Mouse (Mus musculus) neural tube, embryonic 13.5 days (tissue): Measurements from ENCODE around the gene F11r. TPM values are rescaled to one million over a fixed set of nuclear protein-coding genes. Genes with fewer than 3 reads are reported as not detected.

ENCODE experiments used
- ATAC-seq: fragments of 200-750 bp; cut with Nextera tagmentation; 2 replicates; pipeline ENCODE4 v1.8.0; 2017; ENCODE audit warnings: low read depth, mild to moderate bottlenecking, moderate TSS enrichment, moderate library complexity
- H3K27ac ChIP-seq: fragments of 300-500 bp; sonication (generic); replicated peaks from 2 replicates; pipeline ENCODE4 v1.5.1; 2015; ENCODE audit warnings: moderate library complexity, mild to moderate bottlenecking, inconsistent platforms
- H3K27me3 ChIP-seq: fragments of 300-500 bp; sonication (generic); 2 replicates; pipeline ENCODE4 v1.6.1; 2015; ENCODE audit warnings: mild to moderate bottlenecking, inconsistent platforms
- H3K36me3 ChIP-seq: fragments of 300-500 bp; sonication (generic); 2 replicates; pipeline ENCODE4 v1.6.1; 2015; ENCODE audit warnings: mild to moderate bottlenecking, inconsistent platforms
- H3K4me1 ChIP-seq: fragments of 300-500 bp; sonication (generic); replicated peaks from 2 replicates; pipeline ENCODE4 v1.6.1; 2015; ENCODE audit warnings: inconsistent platforms
- H3K4me2 ChIP-seq: fragments of 300-500 bp; sonication (generic); 2 replicates; pipeline ENCODE4 v1.6.1; 2015; ENCODE audit warnings: inconsistent platforms, mild to moderate bottlenecking, moderate library complexity
- H3K4me3 ChIP-seq: fragments of 300-500 bp; sonication (generic); 2 replicates; pipeline ENCODE4 v1.5.1; 2015; ENCODE audit warnings: mild to moderate bottlenecking, inconsistent platforms
- H3K9ac ChIP-seq: fragments of 300-500 bp; sonication (generic); 2 replicates; pipeline ENCODE4 v1.6.1; 2015; ENCODE audit warnings: moderate library complexity, mild to moderate bottlenecking, inconsistent platforms
- H3K9me3 ChIP-seq: fragments of 300-500 bp; sonication (generic); 2 replicates; pipeline ENCODE4 v1.6.1; 2016; ENCODE audit warnings: inconsistent platforms
- WGBS: fragments of 180-500 bp; shearing (Covaris S2); methylation state at CpG from one replicate; pipeline ENCODE4 v1.1.7; 2015; 5-methylcytosine and 5-hydroxymethylcytosine counted together
- polyA plus RNA-seq: library from polyadenylated mRNA; unstranded; fragments of >200 nt; fragmentation: Nextera tagmentation; extraction: Ambion mirVana; gene quantifications from 2 replicates; pipeline ENCODE4 v1.2.1, GENCODE M21; 2015

Gene F11r
- polyA plus RNA-seq, 1 experiment from 2014 or later: 14.7 TPM

DNA sequence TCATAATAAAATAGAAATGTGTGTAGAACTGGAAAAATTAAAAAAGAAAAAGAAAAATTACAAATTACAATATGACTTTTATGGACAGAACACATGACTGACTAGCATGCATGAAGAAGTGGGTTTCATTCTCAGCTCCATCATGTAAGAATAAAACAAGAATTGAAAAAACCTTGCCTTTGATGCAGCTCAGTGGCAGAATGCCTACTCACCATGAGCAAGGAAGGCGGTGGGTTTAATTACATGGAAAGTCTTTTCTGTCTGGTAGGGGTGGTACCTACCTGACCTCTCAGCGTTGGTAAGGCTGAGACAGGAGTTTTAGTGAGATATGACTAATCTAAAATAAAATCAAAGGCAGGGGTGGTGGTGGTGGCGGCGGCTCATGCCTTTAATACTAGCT, 67.3 kb downstream of the F11r start:
- peak overlapping the region; percentile 62 for H3K4me2 ChIP-seq
- H3K27ac ChIP-seq: no peak overlapping the region
- H3K4me1 ChIP-seq: peaks cover 25% of the 10 kb centered on the region
- 76% methylated on average over 4 of the region's 4 CpGs for WGBS
- H3K9me3 ChIP-seq: 0 out of 2 replicates have a peak, but pooled peaks cover 5% of the 10 kb centered on the region
- 0 out of 2 replicates have a peak, but pooled peaks cover 14% of the 10 kb centered on the region for H3K36me3 ChIP-seq
- peak overlapping the region; percentile 77; the same call in 1 of the 2 replicates for H3K9ac ChIP-seq
- H3K4me3 ChIP-seq: peak overlapping the region; percentile 51
- ATAC-seq: no peak
- no peaks in the 10 kb centered on the region for H3K27me3 ChIP-seq

DNA sequence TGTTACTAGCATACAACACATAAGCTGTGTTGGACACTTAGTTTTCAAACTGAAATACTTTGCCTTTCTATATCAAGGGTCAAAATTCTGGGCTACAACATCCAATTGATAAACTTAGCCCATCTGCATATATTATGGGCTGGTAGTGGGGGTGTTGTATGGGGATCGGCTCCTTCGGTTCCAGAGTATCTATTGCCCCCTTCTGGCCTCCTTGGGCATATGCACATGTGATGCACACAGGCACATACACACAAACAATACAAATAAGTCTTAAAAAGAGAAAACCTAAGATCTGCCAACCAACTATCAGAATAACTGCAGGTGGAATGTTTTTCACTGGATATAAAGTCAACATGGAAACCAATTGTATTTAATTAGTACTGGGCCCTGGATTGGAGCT, 75.9 kb downstream of the F11r start:
- Histone ChIP-seq H3K9me3 (no peaks in the 10 kb centered on the region), H3K9ac (no peak overlapping the region), H3K4me2 (no peak overlapping the region), H3K4me3 (no peak overlapping the region), H3K27me3 (no peaks in the 10 kb centered on the region), H3K4me1 (no peaks in the 10 kb centered on the region), H3K36me3 (no peaks in the 10 kb centered on the region), H3K27ac (no peak overlapping the region)
- 89% methylated on average over 2 of the region's 2 CpGs for whole genome bisulfite sequencing
- ATAC-seq: no peak

- Histone ChIP-seq H3K27ac (no peak overlapping the region), H3K9me3 (no peaks in the 10 kb centered on the region), H3K4me2 (no peak overlapping the region), H3K36me3 (no peaks in the 10 kb centered on the region), H3K27me3 (no peaks in the 10 kb centered on the region), H3K4me3 (no peak overlapping the region), H3K9ac (no peak overlapping the region), H3K4me1 (no peaks in the 10 kb centered on the region)
- 96% methylated on average over 1 of the region's 1 CpGs for WGBS
- no peak for ATAC-seq
Observed at GRCm38 (mm10) chr1:171513760-171514159, 76.4 kb downstream of the F11r start.

Other genes starting within 250 kb of the F11r start
- gene Pcp4l1, start 241.3 kb upstream of the F11r start, polyA plus RNA-seq: 13.9 and 18.4 TPM in 2 replicates
- 0.22 and 0.25 TPM in 2 replicates for gene Nr1i3, start 223.6 kb upstream of the F11r start, polyA plus RNA-seq
- 32.6 and 42.6 TPM in 2 replicates for gene Tomm40l, start 215.0 kb upstream of the F11r start, polyA plus RNA-seq
- gene Apoa2, start 212.5 kb upstream of the F11r start, polyA plus RNA-seq: 4.1 and 6.8 TPM in 2 replicates
- gene Fcer1g, start 203.2 kb upstream of the F11r start, polyA plus RNA-seq: 38.6 and 38.7 TPM in 2 replicates
- 3.0 and 4.3 TPM in 2 replicates for gene Adamts4, start 187.1 kb upstream of the F11r start, polyA plus RNA-seq
- 257 and 263 TPM in 2 replicates for gene Ndufs2, start 186.1 kb upstream of the F11r start, polyA plus RNA-seq
- 94.0 and 97.8 TPM in 2 replicates for gene B4galt3, start 167.2 kb upstream of the F11r start, polyA plus RNA-seq
- 43.1 and 47.2 TPM in 2 replicates for gene Ppox, start 156.3 kb upstream of the F11r start, polyA plus RNA-seq
- 89.3 and 97.3 TPM in 2 replicates for gene Usp21, start 149.5 kb upstream of the F11r start, polyA plus RNA-seq
- gene Ufc1, start 142.5 kb upstream of the F11r start, polyA plus RNA-seq: 124 and 132 TPM in 2 replicates
- gene Dedd, start 108.4 kb upstream of the F11r start, polyA plus RNA-seq: 47.4 and 52.7 TPM in 2 replicates
- 51.9 and 52.1 TPM in 2 replicates for gene Nit1, start 91.9 kb upstream of the F11r start, polyA plus RNA-seq
- gene Pfdn2, start 91.9 kb upstream of the F11r start, polyA plus RNA-seq: 152 and 159 TPM in 2 replicates
- gene Klhdc9, start 76.7 kb upstream of the F11r start, polyA plus RNA-seq: 3.3 and 4.0 TPM in 2 replicates
- gene Nectin4, start 67.4 kb upstream of the F11r start, polyA plus RNA-seq: 2.1 TPM in 2 replicates
- 1.2 TPM in 2 replicates for gene Arhgap30, start 48.6 kb upstream of the F11r start, polyA plus RNA-seq
- 183 and 188 TPM in 2 replicates for gene Usf1, start 26.2 kb upstream of the F11r start, polyA plus RNA-seq
- 7.8 and 8.5 TPM in 2 replicates for gene Tstd1, start 18.7 kb upstream of the F11r start, polyA plus RNA-seq
- 28.5 and 28.6 TPM in 2 replicates for gene Alyref2, start 65.9 kb downstream of the F11r start, polyA plus RNA-seq
- gene Itln1, start 97.8 kb downstream of the F11r start, polyA plus RNA-seq: not detected in 2 replicates
- not detected in 2 replicates for gene Cd244a, start 121.7 kb downstream of the F11r start, polyA plus RNA-seq
- 0.18 and 0.35 TPM in 2 replicates for gene Ly9, start 169.9 kb downstream of the F11r start, polyA plus RNA-seq
- gene Slamf7, start 215.5 kb downstream of the F11r start, polyA plus RNA-seq: not detected in 2 replicates
- 1.1 and 1.7 TPM in 2 replicates for gene Cd48, start 244.5 kb downstream of the F11r start, polyA plus RNA-seq